Mouse (Mus musculus) layer of hippocampus, postnatal 10 days (tissue): ENCODE measurements at regions not wholly inside any gene's neighbourhood (a gene's known extent, or its start where the extent isn't known, plus 50 kb on each side); places are given as distances from the start of the nearest gene placed in this dataset.

ENCODE experiments used
- DNase-seq, 2 experiments: peaks; one replicate each; pipeline ENCODE4 v3.0.0; 2021; ENCODE audit warnings: low spot score in 2 of 2

DNA sequence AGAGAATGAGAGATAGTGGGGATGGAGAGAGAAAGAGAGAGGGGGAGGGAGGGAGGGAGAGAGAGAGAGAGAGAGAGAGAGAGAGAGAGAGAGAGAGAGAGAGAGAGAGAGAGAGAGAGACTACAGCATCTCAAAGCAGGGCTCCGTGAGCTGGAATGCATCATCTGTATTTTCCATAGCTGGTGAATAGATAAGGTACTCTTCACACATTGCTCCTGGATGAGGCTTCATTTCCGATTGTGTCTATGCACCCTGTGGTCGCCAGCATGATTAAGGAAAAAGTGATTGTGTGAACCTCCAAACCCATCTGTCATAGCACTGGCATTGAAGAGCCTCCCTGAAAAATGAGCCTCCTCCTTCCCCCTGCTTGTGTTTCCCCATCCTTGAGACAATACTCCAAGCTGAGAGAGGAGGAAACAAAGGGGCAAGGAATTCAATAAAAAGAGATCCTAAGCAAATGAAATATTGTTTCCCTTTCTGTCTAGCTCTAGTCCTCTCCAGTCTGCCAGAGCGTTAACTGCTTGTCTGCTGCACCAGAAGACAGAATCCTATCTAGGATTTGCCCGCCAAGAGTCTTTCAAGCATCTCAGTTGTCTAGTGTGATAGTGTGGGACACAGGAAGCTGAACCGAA lies 130.4 kb upstream of the Spats2l start:
- no peak for DNase-seq

- DNase-seq = no peak
Observed at GRCm38 (mm10) chr1:57664962-57665361, 109.0 kb upstream of the Spats2l start.

- no peak for DNase-seq
Observed at GRCm38 (mm10) chr1:57665724-57666123, 108.2 kb upstream of the Spats2l start.

DNA sequence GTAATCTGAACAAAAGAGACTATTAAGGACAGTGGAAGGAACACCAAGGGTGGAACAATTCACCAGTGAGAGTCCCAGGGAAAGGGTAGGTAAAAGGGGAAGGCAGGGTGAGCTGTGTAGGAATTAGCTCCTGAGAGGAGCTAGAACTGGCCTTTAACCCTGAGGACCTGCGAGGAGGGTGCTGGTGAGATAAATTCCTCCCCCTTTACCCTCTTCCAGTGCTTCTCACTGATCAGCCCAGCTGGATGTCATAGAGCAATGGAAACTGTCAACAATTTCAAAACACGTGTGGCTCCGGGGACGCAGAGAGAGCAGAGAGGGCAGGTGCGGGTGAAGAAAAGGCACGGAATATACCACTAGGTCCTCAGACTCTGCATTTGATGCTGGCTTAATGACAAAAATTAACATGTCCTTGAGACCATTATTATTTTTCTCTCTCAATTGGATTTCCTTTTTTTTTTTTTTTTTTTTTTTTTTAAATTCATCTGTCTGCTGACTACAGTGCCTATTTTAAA lies 107.7 kb upstream of the Spats2l start:
- no peak for DNase-seq

- DNase-seq = no peak
Observed at GRCm38 (mm10) chr1:57673415-57673814, 100.5 kb upstream of the Spats2l start.

DNA sequence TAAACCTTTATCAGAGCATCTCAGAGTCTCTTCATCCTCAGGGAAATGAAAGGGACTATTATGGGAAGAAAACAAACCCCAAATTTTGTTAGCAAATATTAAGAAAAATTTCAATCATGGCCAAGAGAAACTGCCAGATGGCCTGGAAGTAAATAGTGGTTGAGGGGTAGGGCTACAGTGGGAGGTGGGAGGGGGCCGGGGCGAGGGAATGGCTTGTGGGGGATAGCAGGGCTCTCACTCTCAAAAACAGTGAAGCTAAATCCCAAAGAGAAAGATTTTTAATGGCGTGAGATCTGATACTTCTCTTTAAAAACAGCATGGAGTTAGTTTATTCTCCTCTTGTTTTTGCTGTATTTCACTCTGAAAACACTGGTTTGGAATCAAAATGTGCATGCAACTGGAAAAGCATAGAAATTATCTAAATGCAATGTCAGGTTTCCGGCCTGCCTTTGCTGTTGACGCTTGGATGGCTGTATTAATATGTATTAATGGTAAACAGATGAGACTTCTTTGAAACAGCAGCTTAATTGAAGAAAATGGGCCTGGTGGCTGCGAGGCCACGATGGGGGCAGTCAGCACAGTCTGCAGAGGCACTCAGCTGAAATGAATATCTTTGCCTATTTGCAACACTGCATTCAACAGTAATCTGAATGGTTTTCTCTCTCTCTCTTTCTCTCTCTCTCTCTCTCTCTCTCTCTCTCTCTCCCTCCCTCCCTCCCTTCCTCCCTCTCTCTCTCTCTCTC lies 99.8 kb upstream of the Spats2l start:
- no peak for DNase-seq

GRCm38 (mm10) chr1:57684387-57685162 lies 89.4 kb upstream of the Spats2l start:
- DNase-seq = no peak

DNA sequence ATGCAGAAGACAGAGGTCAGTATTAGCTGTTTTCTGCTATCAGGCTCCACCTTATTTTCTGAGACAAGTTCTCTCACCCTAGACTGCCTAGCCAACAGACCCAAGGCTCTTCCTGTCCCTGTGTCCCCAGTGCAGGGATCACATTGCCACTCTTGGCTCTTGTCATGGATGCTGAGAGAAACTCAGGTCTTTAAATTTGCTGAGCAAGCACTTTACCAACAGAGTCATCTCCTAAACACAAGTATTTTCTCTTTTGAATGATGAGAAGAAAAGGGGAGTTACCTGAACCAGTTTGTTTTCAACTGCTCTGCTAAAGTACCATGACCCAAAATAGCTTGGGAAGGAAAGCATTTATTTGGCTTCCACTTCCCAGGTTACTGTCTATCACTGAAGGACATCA lies 84.7 kb upstream of the Spats2l start:
- no peak for DNase-seq

- DNase-seq = no peak
Observed at GRCm38 (mm10) chr1:57707906-57708305, 66.1 kb upstream of the Spats2l start.

GRCm38 (mm10) chr1:57712916-57713503 lies 61.0 kb upstream of the Spats2l start:
- no peak for DNase-seq

DNA sequence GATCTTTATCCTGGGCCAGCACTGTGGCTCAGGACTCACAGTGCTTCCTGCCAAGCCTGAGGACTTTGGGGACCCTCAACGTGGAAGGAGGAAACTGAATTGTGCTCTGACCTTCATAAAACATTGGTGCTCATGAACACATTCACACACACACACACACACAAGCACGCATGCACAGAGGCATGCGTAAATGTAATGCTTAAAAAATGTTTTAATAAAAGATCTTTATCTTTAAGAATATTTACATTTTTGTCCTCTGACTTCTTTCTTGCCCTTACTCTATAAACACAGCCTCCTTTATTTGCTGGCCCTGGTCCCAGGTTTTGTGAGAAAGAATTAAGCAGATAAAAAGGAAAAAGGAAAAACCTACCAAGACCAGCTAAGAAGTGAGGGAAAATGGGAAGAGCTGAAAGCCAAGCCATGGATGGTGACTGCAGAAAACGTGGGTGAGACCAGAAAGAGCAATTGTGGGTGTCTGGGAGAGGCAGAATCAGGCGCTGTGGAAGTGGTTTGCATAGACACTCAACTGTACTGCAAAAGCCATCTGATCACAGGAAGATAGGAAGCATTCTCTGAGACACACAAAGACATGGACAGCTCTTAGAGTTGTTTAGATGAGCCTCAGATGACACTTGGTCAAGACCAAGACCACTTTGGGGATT lies 56.7 kb upstream of the Spats2l start:
- DNase-seq = no peak

DNA sequence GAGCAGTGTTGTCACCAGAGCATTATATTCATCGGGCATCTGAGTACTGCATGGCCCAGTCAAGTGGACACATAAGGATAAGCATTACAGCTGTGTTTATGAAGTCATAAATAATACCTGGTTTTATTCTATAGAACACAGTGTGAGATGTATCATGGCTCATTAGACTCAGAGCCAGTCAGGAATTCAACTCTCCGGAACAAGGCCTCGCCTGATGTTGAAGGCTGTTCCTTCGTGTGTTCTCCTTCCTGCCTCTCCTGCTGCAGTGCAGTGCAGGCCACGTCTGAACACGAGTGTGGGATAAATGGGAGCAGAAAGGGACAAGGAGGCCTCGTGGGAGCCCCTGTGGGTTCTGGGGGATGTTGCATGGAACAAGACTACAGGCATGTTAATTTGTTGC lies 55.6 kb upstream of the Spats2l start:
- DNase-seq = no peak
